13 mouse cellular contexts compared by ENCODE assay signal in the genomic region with DNA sequence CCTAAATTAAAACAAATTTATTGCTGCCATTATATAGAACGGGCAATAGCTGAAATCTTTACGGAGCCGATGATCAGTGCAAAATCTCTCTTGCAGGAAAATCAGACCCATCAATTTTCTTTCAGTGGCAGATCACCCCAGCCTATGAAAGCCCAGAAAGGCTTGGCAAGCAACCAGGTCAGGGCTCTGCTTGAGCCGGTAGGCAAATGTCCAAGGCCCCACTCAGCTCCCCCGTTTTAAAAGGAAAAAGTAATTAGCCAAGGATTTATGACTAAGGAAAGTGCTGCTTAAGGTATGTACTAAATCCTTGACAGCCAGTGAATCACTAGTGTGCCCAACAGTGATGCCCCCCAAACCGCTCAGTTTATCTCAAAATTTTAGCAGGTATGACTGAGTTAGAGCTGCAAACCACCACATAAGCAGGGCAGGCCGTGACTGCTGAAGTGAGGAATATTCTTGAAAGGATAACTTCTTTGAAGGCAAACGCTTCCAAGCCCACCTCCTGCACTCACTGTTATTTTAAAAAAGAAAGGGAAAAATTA.
DNase-seq lines count a peak whose midpoint lies in the region; ATAC-seq lines count a peak whose summit lies in the region.
"Had no signal": no experiment of that assay in that cellular context is flagged by ENCODE, and none has a peak within 500 bp of the region (broad histone marks: within the 10 kb centered on the region; RNA-seq: fewer than 3 reads in every experiment).

No protein-coding gene starts in this region.

- H3K9me3 ChIP-seq in hindbrain, embryonic 14.5 days (ENCODE audit: control insufficient read depth, low read length) = no peaks in the 10 kb centered on the region
- H3K9me3 ChIP-seq in hindbrain, embryonic 10.5 days = no peaks in the 10 kb centered on the region
- H3K9me3 ChIP-seq: embryonic facial prominence, embryonic 12.5 days; liver, embryonic 12.5 days had no signal

- peak overlapping the region; percentile 63; the same call in 1 of the 2 replicates for H3K27ac ChIP-seq in hindbrain, embryonic 14.5 days
- no peak overlapping the region for H3K27ac ChIP-seq in hindbrain, embryonic 10.5 days
- H3K27ac ChIP-seq: embryonic facial prominence, embryonic 12.5 days; liver, embryonic 12.5 days had no signal

- no peak overlapping the region for H3K9ac ChIP-seq in hindbrain, embryonic 14.5 days
- H3K9ac ChIP-seq: embryonic facial prominence, embryonic 12.5 days; liver, embryonic 12.5 days had no signal

- peaks cover 17% of the 10 kb centered on the region for H3K4me1 ChIP-seq in hindbrain, embryonic 14.5 days (replicated peaks; ENCODE audit: control insufficient read depth, insufficient read depth, low read length)
- H3K4me1 ChIP-seq in hindbrain, embryonic 10.5 days (replicated peaks) = no peaks in the 10 kb centered on the region
- H3K4me1 ChIP-seq: embryonic facial prominence, embryonic 12.5 days; liver, embryonic 12.5 days had no signal

- no peak for ATAC-seq in hindbrain, embryonic 14.5 days (ENCODE audit: low FRiP score)
- ATAC-seq: liver, embryonic 12.5 days had no signal

- WGBS in hindbrain, embryonic 14.5 days = 65% methylated on average over 8 of the region's 8 CpGs
- WGBS in hindbrain, embryonic 10.5 days = 90% methylated on average over 8 of the region's 8 CpGs

- no peak for DNase-seq in hindbrain, embryonic 14.5 days (ENCODE audit: low spot score)
- DNase-seq in hindbrain, embryonic 10.5 days (ENCODE audit: low spot score) = no peak
- DNase-seq in MN1 (ENCODE audit: low spot score) = peak; percentile 67
- peak; percentile 30 for DNase-seq in adrenal gland, postnatal 14 days
- DNase-seq in kidney, postnatal 14 days = peak; percentile 48
- no peak for DNase-seq in frontal cortex, postnatal 14 days (ENCODE audit: low spot score in 2 of 2)
- DNase-seq in right cerebral cortex, postnatal 25 days = no peak
- DNase-seq: cerebellum, adult 11 months; retina, postnatal 1 day had no signal

- no peak overlapping the region for H3K4me2 ChIP-seq in hindbrain, embryonic 14.5 days (replicated peaks)
- H3K4me2 ChIP-seq: embryonic facial prominence, embryonic 12.5 days; heart, embryonic 11.5 days; liver, embryonic 12.5 days had no signal

- no peak overlapping the region for H3K4me3 ChIP-seq in hindbrain, embryonic 14.5 days (replicated peaks; ENCODE audit: low read length)
- H3K4me3 ChIP-seq in hindbrain, embryonic 10.5 days = no peak overlapping the region
- H3K4me3 ChIP-seq: embryonic facial prominence, embryonic 12.5 days; liver, embryonic 12.5 days had no signal

- H3K27me3 ChIP-seq in hindbrain, embryonic 14.5 days (ENCODE audit: control insufficient read depth, insufficient read depth, low read length) = no peaks in the 10 kb centered on the region
- H3K27me3 ChIP-seq in hindbrain, embryonic 10.5 days (ENCODE audit: insufficient read depth, poor library complexity, severe bottlenecking) = no peaks in the 10 kb centered on the region
- H3K27me3 ChIP-seq: CH12.LX; embryonic facial prominence, embryonic 12.5 days; liver, embryonic 12.5 days had no signal

- H3K36me3 ChIP-seq in hindbrain, embryonic 14.5 days (replicated peaks; ENCODE audit: control insufficient read depth, insufficient read depth) = no peaks in the 10 kb centered on the region
- H3K36me3 ChIP-seq in hindbrain, embryonic 10.5 days = no peaks in the 10 kb centered on the region
- H3K36me3 ChIP-seq: embryonic facial prominence, embryonic 12.5 days; liver, embryonic 12.5 days had no signal

Comparison
In these comparisons a context has a peak if more than half of its experiments do, and no peak if none do; other contexts are left out.
1. DNase-seq: peak in MN1 (single experiment), adrenal gland, postnatal 14 days (single experiment) and kidney, postnatal 14 days (single experiment); none in hindbrain, embryonic 14.5 days (single experiment), hindbrain, embryonic 10.5 days (single experiment), frontal cortex, postnatal 14 days (0 of 2) and right cerebral cortex, postnatal 25 days (single experiment).